Mouse (Mus musculus) forebrain, postnatal 0 days (tissue): ENCODE data around the gene Idh2. TPM values are rescaled to one million over a fixed set of nuclear protein-coding genes. Genes with fewer than 3 reads are reported as not detected.
A peak's percentile ranks its signal among the peaks of the same experiment; 100 is the strongest.

Experiments
- ATAC-seq: fragments of 200-750 bp; cut with Nextera tagmentation; 2 replicates; pipeline ENCODE4 v1.8.0; 2017; ENCODE audit warnings: mild to moderate bottlenecking, moderate library complexity
- DNase-seq: peaks from one replicate; pipeline ENCODE4 v3.0.0-alpha.2; 2015
- H3K27ac ChIP-seq: fragments of 300-500 bp; sonication (generic); 2 replicates; pipeline ENCODE4 v1.5.1; 2014; ENCODE audit warnings: low read depth, mild to moderate bottlenecking, antibody characterized with exemption, low read length, moderate library complexity, mixed read lengths
- H3K27me3 ChIP-seq: fragments of 300-500 bp; sonication (generic); 2 replicates; pipeline ENCODE4 v1.6.1; 2014; ENCODE audit warnings: mild to moderate bottlenecking, low read length, mixed read lengths; ENCODE audit not compliant: insufficient read depth
- H3K36me3 ChIP-seq: fragments of 300-500 bp; sonication (generic); 2 replicates; pipeline ENCODE4 v1.6.1; 2014; ENCODE audit warnings: mild to moderate bottlenecking, moderate library complexity; ENCODE audit not compliant: insufficient read depth
- H3K4me1 ChIP-seq: fragments of 300-500 bp; sonication (generic); 2 replicates; pipeline ENCODE4 v1.6.1; 2014; ENCODE audit warnings: antibody characterized with exemption; ENCODE audit not compliant: insufficient read depth
- H3K4me2 ChIP-seq: fragments of 300-500 bp; sonication (generic); 2 replicates; pipeline ENCODE4 v1.6.1; 2014; ENCODE audit warnings: low read depth, mild to moderate bottlenecking, moderate library complexity
- H3K4me3 ChIP-seq: fragments of 300-500 bp; sonication (generic); 2 replicates; pipeline ENCODE4 v1.5.1; 2014; ENCODE audit warnings: low read depth, low read length, mixed read lengths
- H3K9ac ChIP-seq: fragments of 300-500 bp; sonication (generic); 2 replicates; pipeline ENCODE4 v1.6.1; 2014; ENCODE audit warnings: mild to moderate bottlenecking
- H3K9me3 ChIP-seq: fragments of 300-500 bp; sonication (generic); 2 replicates; pipeline ENCODE4 v1.6.1; 2016; ENCODE audit warnings: low read length
- CTCF ChIP-seq: sonication (generic); IDR thresholded peaks from 2 replicates; pipeline ENCODE4 v1.5.1; 2016; ENCODE audit warnings: antibody characterized with exemption, control low read depth, low read depth
- WGBS: fragments of 180-500 bp; shearing (Covaris S2); extraction: QIAGEN DNeasy Blood & Tissue Kit; methylation state at CpG from one replicate; pipeline ENCODE4 v1.1.7; 2014; 5-methylcytosine and 5-hydroxymethylcytosine counted together
- polyA plus RNA-seq: library from polyadenylated mRNA; unstranded; fragments of >200 nt; fragmentation: Nextera tagmentation; extraction: Ambion mirVana; gene quantifications from 2 replicates; pipeline ENCODE4 v1.2.1, GENCODE M21; 2015
- total RNA-seq: library from RNA; depleted of rRNA; stranded (reverse); fragments of >200 nt; gene quantifications from 2 replicates; pipeline ENCODE4 v1.2.3, GENCODE M21; 2014

Gene Idh2
- total and polyA plus RNA-seq, 2 experiments from 2014 or later = 128 to 145 TPM

DNA sequence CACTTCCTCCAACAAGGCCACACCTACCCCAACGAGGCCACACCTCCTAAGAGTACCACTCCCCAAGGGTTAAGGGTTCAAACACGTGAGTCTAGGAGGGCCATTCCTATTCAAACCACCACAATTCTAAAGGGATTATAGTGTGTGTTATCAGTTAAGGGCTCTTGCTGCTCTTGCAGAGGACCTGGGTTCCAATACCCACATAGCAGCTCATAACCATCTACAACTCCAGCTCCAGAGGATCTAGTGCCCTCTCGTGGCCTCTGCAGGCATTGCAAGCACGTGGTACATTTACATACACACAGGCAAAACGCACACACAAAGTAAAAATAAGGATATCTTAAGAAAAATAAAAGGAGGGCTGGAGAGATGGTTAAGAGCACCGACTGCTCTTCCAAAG lies 37.0 kb upstream of the Idh2 start:
- no peaks in the 10 kb centered on the region for H3K36me3 ChIP-seq
- H3K27ac ChIP-seq = no peak overlapping the region
- no peak overlapping the region for H3K4me3 ChIP-seq
- H3K27me3 ChIP-seq = no peaks in the 10 kb centered on the region
- H3K4me2 ChIP-seq = no peak overlapping the region
- 68% methylated on average over 6 of the region's 6 CpGs for WGBS
- no peak for DNase-seq
- no peak overlapping the region for H3K9ac ChIP-seq
- ATAC-seq = no peak
- H3K4me1 ChIP-seq = no peaks in the 10 kb centered on the region
- no peaks in the 10 kb centered on the region for H3K9me3 ChIP-seq
- TF ChIP-seq CTCF = peak; percentile 60

DNA sequence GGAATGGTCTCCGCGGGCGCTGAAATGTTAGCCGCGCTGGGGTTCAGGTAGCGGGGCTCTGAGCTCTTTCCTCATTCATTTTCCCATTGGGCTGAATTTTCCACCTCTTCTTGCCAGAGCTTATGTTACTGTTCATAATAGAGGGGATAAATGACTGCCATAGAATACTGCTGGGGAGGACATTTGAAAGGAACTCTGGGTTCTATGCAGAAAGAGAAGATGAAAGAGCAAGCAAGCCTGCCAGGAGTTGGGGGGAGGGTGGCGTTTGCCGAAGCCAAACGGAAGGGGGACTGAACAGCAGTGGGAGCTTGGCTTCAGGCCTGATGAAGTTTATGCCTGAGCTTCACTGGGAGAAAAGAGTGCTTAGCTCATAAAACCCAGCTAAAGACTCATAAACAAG lies 34.2 kb upstream of the Idh2 start:
- Histone ChIP-seq H3K4me1 (no peaks in the 10 kb centered on the region), H3K27ac (peak overlapping the region; percentile 75), H3K4me3 (peak overlapping the region; percentile 19), H3K4me2 (peak overlapping the region; percentile 45), H3K9ac (peak overlapping the region; percentile 28; the same call in 1 of the 2 replicates), H3K9me3 (no peaks in the 10 kb centered on the region), H3K36me3 (no peaks in the 10 kb centered on the region), H3K27me3 (no peaks in the 10 kb centered on the region)
- 18% methylated on average over 9 of the region's 9 CpGs for WGBS
- DNase-seq = peak; percentile 81
- no peak; the same call in 1 of the 2 replicates for TF ChIP-seq CTCF
- peak; percentile 88 for ATAC-seq

DNA sequence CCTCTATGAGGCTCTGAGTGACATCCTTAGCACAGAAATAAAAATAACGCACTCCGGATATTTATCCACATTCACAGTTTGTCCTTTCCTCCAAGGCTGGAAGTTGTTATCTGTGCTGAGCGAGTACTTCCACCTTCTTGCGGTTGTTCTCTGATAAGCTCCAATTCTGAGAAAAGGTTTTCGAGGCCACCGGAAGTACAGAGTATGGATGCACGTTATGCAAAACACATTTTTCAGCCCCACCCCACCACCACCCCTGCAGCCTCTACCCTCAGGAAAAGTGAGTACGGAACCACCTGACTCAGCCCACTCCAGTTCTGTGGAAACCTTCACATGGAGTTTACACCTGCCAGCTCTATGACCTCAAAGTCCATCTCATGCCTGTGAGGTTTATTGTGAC lies 30.9 kb upstream of the Idh2 start:
- Histone ChIP-seq H3K4me1 (0 out of 2 replicates have a peak, but pooled peaks cover under 1% of the 10 kb centered on the region), H3K9me3 (no peaks in the 10 kb centered on the region), H3K4me3 (no peak overlapping the region), H3K36me3 (no peaks in the 10 kb centered on the region), H3K27ac (no peak overlapping the region), H3K9ac (no peak overlapping the region), H3K27me3 (no peaks in the 10 kb centered on the region), H3K4me2 (no peak overlapping the region)
- no peak for ATAC-seq
- DNase-seq = no peak
- TF ChIP-seq CTCF = no peak
- WGBS = 88% methylated on average over 8 of the region's 8 CpGs

DNA sequence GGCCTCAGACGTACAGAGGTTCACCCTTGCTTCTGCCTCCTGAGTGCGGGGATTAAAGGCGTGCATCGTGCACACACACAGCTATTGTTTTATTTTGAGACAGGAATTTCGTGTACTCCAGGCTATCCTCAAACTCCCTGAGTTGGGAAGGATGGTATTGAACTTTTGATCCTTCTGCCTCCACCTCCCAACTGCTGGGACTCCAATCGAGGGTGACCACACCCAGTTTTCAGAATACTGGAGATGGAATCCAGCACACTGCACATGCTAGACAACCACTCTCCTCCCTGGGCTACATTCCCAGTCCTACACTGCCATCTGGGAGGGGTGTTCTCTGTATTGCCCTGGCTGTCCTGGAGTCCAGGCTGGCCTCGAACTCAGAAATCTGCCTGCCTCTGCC lies 29.5 kb upstream of the Idh2 start:
- Histone ChIP-seq H3K36me3 (no peaks in the 10 kb centered on the region), H3K27me3 (no peaks in the 10 kb centered on the region), H3K9me3 (no peaks in the 10 kb centered on the region), H3K4me1 (0 out of 2 replicates have a peak, but pooled peaks cover 3% of the 10 kb centered on the region), H3K9ac (no peak overlapping the region), H3K27ac (no peak overlapping the region), H3K4me2 (no peak overlapping the region), H3K4me3 (no peak overlapping the region)
- no peak for TF ChIP-seq CTCF
- ATAC-seq (no peak), DNase-seq (no peak)
- WGBS = 93% methylated on average over 7 of the region's 7 CpGs

DNA sequence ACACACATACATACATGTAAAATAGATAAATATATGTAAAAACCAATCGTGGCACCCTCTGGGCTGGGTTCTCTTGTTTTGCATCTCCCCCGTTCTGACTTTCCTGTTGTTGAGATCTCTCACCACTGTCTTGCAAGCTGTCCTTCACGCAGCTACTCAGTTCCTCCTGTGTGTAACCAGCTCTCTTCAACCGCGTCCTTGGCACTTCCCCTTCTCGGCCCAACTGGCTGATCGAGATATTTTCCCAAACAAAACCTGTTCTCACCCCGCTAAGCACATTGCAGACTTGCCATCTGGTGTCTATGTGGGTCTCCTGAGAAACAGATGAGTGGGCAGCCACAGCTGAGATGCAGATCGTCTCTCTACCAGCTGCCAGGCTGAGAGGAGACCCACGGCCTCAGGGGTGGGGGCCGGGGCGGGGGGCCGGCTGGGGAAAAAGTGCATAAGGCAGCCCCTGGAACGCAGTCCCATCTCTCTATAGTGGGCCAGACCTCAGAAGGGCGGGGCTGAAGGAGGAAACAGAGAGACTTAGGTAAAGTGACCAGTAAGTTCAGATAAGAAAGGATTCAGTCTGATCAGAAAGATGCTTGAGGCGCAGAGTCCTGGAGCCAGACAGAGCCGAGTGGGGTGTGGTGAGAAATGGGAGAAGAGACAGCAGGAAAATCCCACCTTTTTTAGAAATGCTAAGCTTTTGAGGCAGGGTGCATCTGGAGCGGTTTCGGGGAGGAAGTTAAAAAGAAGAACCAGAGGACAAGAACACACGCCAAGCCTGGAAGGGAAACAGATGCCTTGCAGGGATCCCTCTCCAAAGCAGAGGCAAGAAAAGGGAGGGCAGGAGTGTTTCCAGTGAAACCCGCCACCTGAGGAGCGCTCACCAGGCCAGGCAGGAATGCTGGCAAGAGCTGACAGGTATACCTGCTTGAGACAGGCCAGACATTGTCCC lies 28.4 kb upstream of the Idh2 start:
- Histone ChIP-seq H3K4me2 (no peak overlapping the region), H3K9me3 (no peaks in the 10 kb centered on the region), H3K27me3 (no peaks in the 10 kb centered on the region), H3K9ac (no peak overlapping the region), H3K36me3 (no peaks in the 10 kb centered on the region), H3K4me3 (no peak overlapping the region), H3K27ac (peak overlapping the region; percentile 54; the same call in 1 of the 2 replicates), H3K4me1 (0 out of 2 replicates have a peak, but pooled peaks cover 3% of the 10 kb centered on the region)
- DNase-seq (peak; percentile 77), ATAC-seq (peak; percentile 80)
- 28% methylated on average over 22 of the region's 22 CpGs for WGBS
- no peak for TF ChIP-seq CTCF

DNA sequence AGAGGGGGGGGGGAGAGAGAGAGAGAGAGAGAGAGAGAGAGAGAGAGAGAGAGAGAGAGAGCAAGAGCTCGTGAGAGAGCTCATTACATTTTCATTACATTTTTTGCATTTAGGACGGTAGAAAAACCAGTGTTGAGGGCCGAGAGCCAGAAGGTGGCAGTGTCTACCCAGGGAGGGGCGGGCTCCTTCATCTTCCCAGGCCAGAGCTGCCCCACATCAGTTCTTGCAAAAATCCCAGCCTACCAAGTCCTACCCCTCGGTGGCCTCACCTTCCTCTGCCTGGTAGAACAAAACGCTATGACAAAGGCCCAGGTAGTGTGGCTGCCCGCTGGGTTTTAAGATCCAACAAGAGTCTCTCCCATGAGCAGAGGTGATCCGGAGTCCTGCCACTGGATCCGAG lies 25.6 kb upstream of the Idh2 start:
- DNase-seq = peak; percentile 77

DNA sequence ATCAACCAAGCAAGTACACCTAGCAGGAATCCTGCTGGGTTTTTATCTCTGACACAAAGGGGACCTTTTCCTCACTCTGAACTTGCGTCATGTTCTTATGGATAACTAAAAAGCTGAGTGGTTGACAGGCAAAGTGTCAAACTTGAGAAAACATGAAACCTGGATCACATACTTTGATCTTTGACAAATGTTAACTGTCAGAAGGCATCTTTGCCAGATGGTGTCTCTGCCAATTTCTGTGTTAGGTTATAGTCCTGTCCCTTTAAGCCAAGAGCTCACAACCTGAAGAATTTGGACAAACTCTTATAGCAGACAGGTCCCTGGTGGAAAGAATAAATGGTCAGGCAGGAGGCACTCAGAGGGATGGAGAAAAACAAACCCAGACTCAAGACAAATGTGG lies 23.2 kb upstream of the Idh2 start:
- Histone ChIP-seq H3K9ac (no peak overlapping the region), H3K4me2 (no peak overlapping the region), H3K36me3 (no peaks in the 10 kb centered on the region), H3K4me1 (0 out of 2 replicates have a peak, but pooled peaks cover 3% of the 10 kb centered on the region), H3K27ac (no peak overlapping the region), H3K27me3 (no peaks in the 10 kb centered on the region), H3K4me3 (no peak overlapping the region), H3K9me3 (0 out of 2 replicates have a peak, but pooled peaks cover 8% of the 10 kb centered on the region)
- DNase-seq (no peak), ATAC-seq (no peak)
- TF ChIP-seq CTCF = no peak
- WGBS = 50% methylated on average over 1 of the region's 1 CpGs

More for the DNA sequence above, 25.6 kb upstream of the Idh2 start:
- H3K27me3 ChIP-seq = no peaks in the 10 kb centered on the region
- peak; percentile 70 for ATAC-seq
- 13% methylated on average over 9 of the region's 9 CpGs for WGBS
- H3K4me3 ChIP-seq = no peak overlapping the region
- no peak overlapping the region for H3K27ac ChIP-seq
- H3K9ac ChIP-seq = no peak overlapping the region
- no peaks in the 10 kb centered on the region for H3K36me3 ChIP-seq
- H3K4me1 ChIP-seq = 0 out of 2 replicates have a peak, but pooled peaks cover 3% of the 10 kb centered on the region
- H3K9me3 ChIP-seq = 0 out of 2 replicates have a peak, but pooled peaks cover 8% of the 10 kb centered on the region
- no peak overlapping the region for H3K4me2 ChIP-seq
- TF ChIP-seq CTCF = peak; percentile 84
